Mouse (Mus musculus): ENCODE data around the gene Ptprd. TPM values are rescaled to one million over a fixed set of nuclear protein-coding genes. Genes with fewer than 3 reads are reported as not detected.

Ptprd gene
- polyA plus RNA-seq, 1 experiment from 2014 or later: 1.0 TPM

GRCm38 (mm10) chr4:76325646-76326045, 1886.1 kb downstream of the Ptprd start:
- DNase-seq (ENCODE audit: low spot score): no peak

- DNase-seq (ENCODE audit: low spot score): no peak
Measured at GRCm38 (mm10) chr4:76324928-76325327, 1886.8 kb downstream of the Ptprd start.

- no peak for DNase-seq (ENCODE audit: low spot score)
Measured at GRCm38 (mm10) chr4:76324509-76324908, 1887.3 kb downstream of the Ptprd start.

- no peak for DNase-seq (ENCODE audit: low spot score)
Measured at GRCm38 (mm10) chr4:76319874-76320273, 1891.9 kb downstream of the Ptprd start.

GRCm38 (mm10) chr4:76315977-76316376, 1895.8 kb downstream of the Ptprd start:
- DNase-seq (ENCODE audit: low spot score): no peak

GRCm38 (mm10) chr4:76313749-76314148, 1898.0 kb downstream of the Ptprd start:
- DNase-seq (ENCODE audit: low spot score): no peak

GRCm38 (mm10) chr4:76312593-76312992, 1899.2 kb downstream of the Ptprd start:
- DNase-seq (ENCODE audit: low spot score): no peak

- DNase-seq (ENCODE audit: low spot score): no peak
Measured at GRCm38 (mm10) chr4:76305987-76306386, 1905.8 kb downstream of the Ptprd start.

- DNase-seq (ENCODE audit: low spot score): no peak
Measured at GRCm38 (mm10) chr4:76297375-76297774, 1914.4 kb downstream of the Ptprd start.

GRCm38 (mm10) chr4:76292733-76293357, 1918.9 kb downstream of the Ptprd start:
- no peak for DNase-seq (ENCODE audit: low spot score)

GRCm38 (mm10) chr4:76290484-76290818, 1921.3 kb downstream of the Ptprd start:
- no peak for DNase-seq (ENCODE audit: low spot score)

- DNase-seq (ENCODE audit: low spot score): no peak
Measured at GRCm38 (mm10) chr4:76289612-76290483, 1921.9 kb downstream of the Ptprd start.

- no peak for DNase-seq (ENCODE audit: low spot score)
Measured at GRCm38 (mm10) chr4:76286016-76286415, 1925.7 kb downstream of the Ptprd start.

GRCm38 (mm10) chr4:76282886-76283285, 1928.9 kb downstream of the Ptprd start:
- no peak for DNase-seq (ENCODE audit: low spot score)

- no peak for DNase-seq (ENCODE audit: low spot score)
Measured at GRCm38 (mm10) chr4:76262727-76263126, 1949.0 kb downstream of the Ptprd start.

GRCm38 (mm10) chr4:76260686-76261085, 1951.1 kb downstream of the Ptprd start:
- DNase-seq (ENCODE audit: low spot score): no peak

- DNase-seq (ENCODE audit: low spot score): no peak
Measured at GRCm38 (mm10) chr4:76260286-76260685, 1951.5 kb downstream of the Ptprd start.

- DNase-seq (ENCODE audit: low spot score): no peak
Measured at GRCm38 (mm10) chr4:76259636-76260035, 1952.1 kb downstream of the Ptprd start.

- DNase-seq (ENCODE audit: low spot score): no peak
Measured at GRCm38 (mm10) chr4:76244371-76244770, 1967.4 kb downstream of the Ptprd start.

- no peak for DNase-seq (ENCODE audit: low spot score)
Measured at GRCm38 (mm10) chr4:76241542-76241941, 1970.2 kb downstream of the Ptprd start.

GRCm38 (mm10) chr4:76241140-76241539, 1970.6 kb downstream of the Ptprd start:
- DNase-seq (ENCODE audit: low spot score): no peak

- DNase-seq (ENCODE audit: low spot score): no peak
Measured at GRCm38 (mm10) chr4:76239063-76239462, 1972.7 kb downstream of the Ptprd start.

GRCm38 (mm10) chr4:76238577-76238976, 1973.2 kb downstream of the Ptprd start:
- DNase-seq (ENCODE audit: low spot score): no peak

Measured in thymus, postnatal 0 days (tissue).